8 mouse cellular contexts compared by ENCODE assay signal in genomic region chr19:3322261-3322969, GRCm38 (mm10). TPM values are rescaled to one million over a fixed set of nuclear protein-coding genes. Genes with fewer than 3 reads are reported as not detected.
DNase-seq lines count a peak whose midpoint lies in the region; ATAC-seq and TF ChIP-seq lines count a peak whose summit lies in the region.

Cpt1a (plus strand) TSS chr19:3322334.

- TF ChIP-seq CTCF in cerebellum, adult 2 months (IDR thresholded peaks at IDR 0.05; ENCODE audit: borderline replicate concordance, insufficient read depth, low read depth, low read length), result 0 out of 2 replicates have a peak, but pooled peaks have one; percentile 4
- peak; percentile 60 for TF ChIP-seq CTCF in hindbrain, postnatal 0 days (IDR thresholded peaks at IDR 0.05; ENCODE audit: low read depth)
- TF ChIP-seq CTCF in spleen, adult 2 months (IDR thresholded peaks at IDR 0.05; ENCODE audit: extremely low read depth, insufficient read depth, insufficient read length, insufficient replicate concordance), result peak; percentile 55

- H3K27me3 ChIP-seq in cerebellum, adult 2 months (ENCODE audit: control insufficient read depth, insufficient read depth, low read length), result no peaks in the 10 kb centered on the region; the same call in 1 of the 2 replicates
- H3K27me3 ChIP-seq in hindbrain, postnatal 0 days (ENCODE audit: insufficient read depth, low read length), result peaks cover 13% of the 10 kb centered on the region
- no peaks in the 10 kb centered on the region for H3K27me3 ChIP-seq in spleen, adult 2 months (ENCODE audit: control insufficient read depth, insufficient read depth, low read length)

- intact Hi-C loops in left cerebral cortex, postnatal 14 days (cut with DNase I), result no loop called here

- H3K9ac ChIP-seq in hindbrain, postnatal 0 days (replicated peaks; ENCODE audit: low read length), result peak within 1 kb of the TSS; percentile 61

- peak within 1 kb of the TSS; percentile 51 for H3K4me3 ChIP-seq in cerebellum, adult 2 months (replicated peaks; ENCODE audit: insufficient read depth, low read depth, low read length)
- H3K4me3 ChIP-seq in hindbrain, postnatal 0 days (ENCODE audit: low read length), result peak within 1 kb of the TSS; percentile 55
- H3K4me3 ChIP-seq in spleen, adult 2 months (ENCODE audit: extremely low read depth, insufficient read depth, insufficient read length), result peak within 1 kb of the TSS; percentile 89

- ATAC-seq in hindbrain, postnatal 0 days, result no peak; the same call in 1 of the 2 replicates
- ATAC-seq in megakaryocyte progenitor cell, adult 5-6 weeks (replicated peaks; ENCODE audit: poor library complexity), result peak; percentile 32

- no peaks in the 10 kb centered on the region for H3K4me1 ChIP-seq in cerebellum, adult 2 months (ENCODE audit: control insufficient read depth, insufficient read depth, low read length)
- peaks cover 20% of the 10 kb centered on the region for H3K4me1 ChIP-seq in hindbrain, postnatal 0 days (ENCODE audit: insufficient read depth, low read length)
- H3K4me1 ChIP-seq in spleen, adult 2 months (ENCODE audit: control insufficient read depth, insufficient read depth, insufficient read length), result peaks cover 8% of the 10 kb centered on the region; the same call in 1 of the 2 replicates

- DNase-seq in cerebellum, adult 2 months, result peak; percentile 10 to 26
- DNase-seq in cerebellum, adult 11 months, result no peak
- DNase-seq in cerebellum, adult 9-10 months, result peak; percentile 2
- peak; percentile 60 for DNase-seq in gastrocnemius, postnatal 10 days
- DNase-seq in hindbrain, postnatal 0 days (ENCODE audit: low spot score), result peak; percentile 41
- no peak for DNase-seq in left cerebral cortex, postnatal 14 days (ENCODE audit: low spot score in 2 of 2)
- DNase-seq in spleen, adult 2 months (ENCODE audit: low read depth in 1 of 2, low spot score in 2 of 2), result peak in 1 of 2 experiments; percentile 61

- peak within 1 kb of the TSS; percentile 85 for H3K4me2 ChIP-seq in hindbrain, postnatal 0 days (ENCODE audit: low read depth, low read length)

- TF ChIP-seq POLR2A in cerebellum, adult 2 months (IDR thresholded peaks at IDR 0.05; ENCODE audit: borderline replicate concordance, insufficient read depth, low read length), result no peak
- TF ChIP-seq POLR2A in spleen, adult 2 months (IDR thresholded peaks at IDR 0.05; ENCODE audit: low read depth, low read length), result no peak

- H3K36me3 ChIP-seq in hindbrain, postnatal 0 days (ENCODE audit: insufficient read depth, low read length), result no peaks in the 10 kb centered on the region
- no peaks in the 10 kb centered on the region for H3K36me3 ChIP-seq in spleen, adult 2 months (ENCODE audit: control insufficient read depth, insufficient read depth, low read length)

- no peaks in the 10 kb centered on the region for H3K9me3 ChIP-seq in hindbrain, postnatal 0 days (ENCODE audit: low read length)

- H3K27ac ChIP-seq in cerebellum, adult 2 months (ENCODE audit: insufficient read depth, low read length), result no peak within 1 kb of the TSS
- H3K27ac ChIP-seq in hindbrain, postnatal 0 days, result peak within 1 kb of the TSS; percentile 89; the same call in 1 of the 2 replicates
- H3K27ac ChIP-seq in spleen, adult 2 months (ENCODE audit: insufficient read depth, low read length), result peak within 1 kb of the TSS; percentile 96

- 4% methylated on average over 26 of the region's 26 CpGs for WGBS in cerebellum, adult 2 months
- 4% methylated on average over 26 of the region's 26 CpGs for WGBS in hindbrain, postnatal 0 days
- WGBS in spleen, adult 2 months, result 1% methylated on average over 26 of the region's 26 CpGs

RNA-seq across cellular contexts. Expression of gene Cpt1a, which starts in this region (rescaled TPM):
- polyA plus RNA-seq in cerebellum, adult 2 months (2012; rRNA removed), result 22.2 and 24.1 TPM in 2 replicates
- total RNA-seq in gastrocnemius, postnatal 10 days (2021), result 10 to 100 TPM; 34.5 to 45.9 TPM
- total RNA-seq in hindbrain, postnatal 0 days (2014; rRNA removed), result 27.7 and 31.1 TPM in 2 replicates
- polyA plus RNA-seq in hindbrain, postnatal 0 days (2015; fragmentation: Nextera tagmentation; extraction: Ambion mirVana), result 22.3 and 22.4 TPM in 2 replicates
- 10 to 100 TPM; 29.8 to 32.2 TPM for total RNA-seq in left cerebral cortex, postnatal 14 days (2021)
- 39.8 and 45.7 TPM in 2 replicates for total RNA-seq in megakaryocyte progenitor cell, adult 5-6 weeks (2015)
- 30.7 and 34.1 TPM in 2 replicates for total RNA-seq in megakaryocyte progenitor cell, adult 5-6 weeks (2017)
- 45.9 and 68.9 TPM in 2 replicates for polyA plus RNA-seq in spleen, adult 2 months (2012; rRNA removed)

Comparison
In these comparisons a context has a peak if more than half of its experiments do, and no peak if none do; other contexts are left out.
1. DNase-seq: peak in cerebellum, adult 2 months (2 of 2), cerebellum, adult 9-10 months (single experiment), gastrocnemius, postnatal 10 days (single experiment) and hindbrain, postnatal 0 days (single experiment); none in cerebellum, adult 11 months (single experiment) and left cerebral cortex, postnatal 14 days (0 of 2).
2. CTCF ChIP-seq: peak in every context shown above with its lines; median percentile 60 in hindbrain, postnatal 0 days; 55 in spleen, adult 2 months; 4 in cerebellum, adult 2 months.
3. Peak in every context shown above with its lines, with median percentiles within 50 percentile points of each other: H3K4me3 ChIP-seq.